Mouse (Mus musculus) heart, adult 9 months (tissue): ENCODE measurements at regions not wholly inside any gene's neighbourhood (a gene's known extent, or its start where the extent isn't known, plus 50 kb on each side); places are given as distances from the start of the nearest gene placed in this dataset.

Source experiments
- DNase-seq, 2 experiments: peaks; one replicate each; pipeline ENCODE4 v3.0.0; 2022; ENCODE audit warnings: low spot score in 2 of 2

DNA sequence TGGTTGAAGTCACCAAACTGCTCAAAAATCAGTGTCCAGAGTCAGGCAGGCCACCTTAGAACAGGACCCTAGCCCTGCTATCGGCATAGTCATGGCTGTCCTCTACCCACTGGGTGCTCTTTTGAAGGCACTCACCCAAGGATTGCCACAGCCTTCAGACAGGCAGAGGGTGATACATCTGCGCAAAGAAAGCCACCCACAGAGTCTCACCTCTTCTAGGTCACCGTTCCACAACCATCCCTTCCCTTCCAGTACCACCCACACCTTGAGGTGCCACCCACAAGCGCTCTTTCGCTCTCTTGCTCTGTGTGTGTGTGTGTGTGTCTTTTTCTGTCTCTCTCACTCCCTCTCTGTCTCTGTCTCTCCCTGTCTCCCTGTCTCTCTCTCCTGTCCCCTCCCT, 176.5 kb upstream of the Lpp start:
- DNase-seq = no peak

DNA sequence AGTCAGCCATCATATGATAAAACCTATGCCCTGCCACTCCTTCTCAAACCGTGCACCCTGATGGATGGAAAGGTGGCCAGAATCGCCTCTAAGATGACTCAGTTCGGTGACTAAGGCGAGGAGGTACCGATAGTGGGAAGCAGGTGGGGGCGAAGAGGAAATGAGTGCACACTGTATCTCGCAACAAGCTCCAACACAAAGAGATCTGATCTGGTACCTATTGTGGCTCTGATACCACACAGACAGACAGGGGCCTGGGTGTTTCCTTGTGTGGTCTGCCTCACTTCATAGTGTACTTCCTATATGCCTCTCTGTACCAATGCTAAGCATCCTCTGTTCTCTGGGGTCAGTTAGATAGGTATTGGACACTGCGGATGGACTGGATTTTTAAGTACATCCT, 178.0 kb upstream of the Lpp start:
- DNase-seq = no peak

DNA sequence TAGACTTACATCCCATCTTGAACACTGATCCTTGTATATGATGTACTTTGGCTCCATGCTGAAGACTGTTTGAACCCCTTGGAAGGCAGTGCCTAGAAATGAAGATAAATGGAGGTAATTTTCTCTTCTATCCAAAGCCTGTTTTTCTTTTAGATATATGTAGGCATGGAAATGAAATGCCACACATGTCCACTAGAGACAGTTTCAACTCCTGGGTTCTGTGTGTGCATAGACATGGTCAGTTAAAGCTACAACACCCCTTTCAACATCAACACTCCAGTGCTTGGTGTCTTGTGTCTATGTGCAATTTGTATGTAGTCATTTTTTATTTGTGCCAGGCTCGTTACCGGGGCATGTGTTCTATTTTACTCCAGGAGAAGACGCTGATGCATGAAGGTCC, 179.7 kb upstream of the Lpp start:
- DNase-seq = no peak

DNA sequence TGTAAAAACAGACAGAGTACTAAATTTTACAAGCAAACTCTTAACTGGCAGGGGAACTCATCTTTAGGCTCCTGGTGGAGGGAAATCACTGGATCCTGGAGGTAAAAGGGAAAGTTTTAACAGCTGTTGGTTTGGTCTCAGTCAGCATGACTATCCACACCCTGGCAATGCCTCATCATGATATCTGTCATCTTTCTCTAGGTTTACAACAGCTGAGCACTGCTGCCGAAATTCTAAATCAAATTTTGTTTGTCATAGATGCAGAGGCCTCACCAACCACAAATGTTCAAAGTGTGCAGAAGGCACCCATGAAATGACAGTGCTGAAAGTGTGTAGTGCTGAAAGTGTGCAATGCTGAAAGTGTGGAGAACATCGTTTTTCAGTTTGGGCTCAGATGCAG, 180.6 kb upstream of the Lpp start:
- DNase-seq = no peak

DNA sequence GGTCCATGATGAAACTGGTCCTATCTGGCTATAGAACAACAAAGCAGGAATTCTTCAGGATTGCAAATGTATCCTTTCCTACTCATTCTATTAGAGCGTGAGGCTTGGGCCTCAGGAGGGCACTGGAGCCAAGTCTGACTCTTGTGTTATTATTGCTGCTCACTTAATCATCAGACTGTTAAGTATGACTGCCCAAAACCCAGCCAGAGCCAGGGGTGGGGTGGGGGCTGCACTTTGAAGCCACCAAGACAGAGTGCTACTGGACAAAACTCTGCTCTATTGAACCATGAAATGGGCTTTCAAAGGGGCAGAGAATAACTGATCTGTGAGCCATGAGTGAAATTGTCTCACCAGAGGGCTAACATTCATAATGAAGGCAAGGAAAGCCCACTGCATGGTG, 181.7 kb upstream of the Lpp start:
- DNase-seq = no peak

DNA sequence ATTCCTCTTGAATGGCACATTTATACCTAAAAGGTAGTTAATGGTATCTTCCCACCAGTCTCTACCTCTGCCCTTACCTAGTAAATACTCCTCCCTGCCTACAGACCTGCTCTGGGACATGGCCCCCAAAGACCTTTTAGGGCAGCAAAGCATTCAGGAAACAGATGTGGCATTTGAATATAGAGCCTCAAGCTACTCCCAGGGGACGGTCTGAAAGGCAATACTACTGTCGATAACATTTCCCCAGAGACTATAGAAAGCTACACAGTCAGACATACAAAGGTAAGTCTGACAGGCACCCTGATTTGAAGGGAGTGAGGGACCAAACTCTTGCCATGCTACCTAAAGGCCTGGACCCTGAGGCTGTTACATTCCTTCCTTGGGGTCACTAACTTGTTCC, 184.4 kb upstream of the Lpp start:
- DNase-seq = no peak

DNA sequence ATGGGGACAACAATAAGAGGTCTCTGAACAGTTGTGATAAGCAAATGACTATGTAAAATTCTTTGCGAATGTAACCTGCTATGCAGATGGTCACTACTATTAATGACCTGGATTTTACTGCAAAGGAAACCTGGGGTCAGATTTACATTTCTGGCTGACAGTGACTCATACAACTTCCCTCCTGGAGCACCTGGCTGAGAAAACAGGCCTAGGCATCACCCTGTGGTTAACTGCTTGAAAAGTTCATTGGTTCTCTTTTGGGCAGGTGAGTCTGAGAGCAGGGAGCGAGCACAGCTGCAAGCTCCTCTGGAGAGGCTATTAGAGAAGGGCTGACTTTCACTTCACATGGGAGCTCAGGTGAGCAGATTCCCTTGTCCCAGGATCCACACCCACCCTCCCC, 185.2 kb upstream of the Lpp start:
- no peak for DNase-seq

DNA sequence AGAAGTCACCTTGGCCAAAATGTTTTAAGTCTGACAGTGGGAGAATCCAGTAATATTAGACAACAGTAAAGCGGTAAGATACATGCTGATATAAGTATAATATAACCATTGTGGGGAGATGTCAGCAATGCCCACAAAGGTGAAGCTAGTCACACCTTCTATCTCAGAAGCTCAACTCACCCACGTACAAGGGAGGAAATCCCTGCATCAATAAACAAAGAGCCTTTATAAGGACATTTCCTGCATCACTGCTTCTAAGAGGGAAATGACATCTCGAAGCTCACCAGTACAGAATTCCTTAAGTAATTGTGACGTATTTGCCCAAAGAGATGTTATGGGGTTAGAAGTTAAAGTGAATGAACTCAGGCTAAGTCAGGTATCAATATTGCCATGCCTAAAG, 186.3 kb upstream of the Lpp start:
- no peak for DNase-seq

DNA sequence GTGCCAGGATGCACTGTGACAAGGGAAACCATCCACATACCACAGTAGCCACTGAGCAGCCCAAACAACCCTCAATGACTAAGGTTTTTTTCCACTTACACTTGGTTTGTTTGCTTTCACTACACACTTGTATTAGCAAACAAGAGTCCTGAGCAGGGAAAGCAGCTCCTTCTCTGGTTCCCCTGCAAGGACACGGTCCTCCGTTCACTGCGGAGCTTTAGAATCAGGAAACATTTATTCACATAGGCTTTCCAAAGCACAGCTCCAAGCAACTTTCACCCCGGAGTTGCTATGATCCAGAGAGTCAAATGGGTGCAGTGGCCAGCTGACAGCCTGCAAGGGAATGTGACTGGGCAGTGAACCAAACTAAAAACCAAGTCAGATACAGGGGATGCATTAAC, 186.8 kb upstream of the Lpp start:
- DNase-seq = peak; percentile 19 to 43

DNA sequence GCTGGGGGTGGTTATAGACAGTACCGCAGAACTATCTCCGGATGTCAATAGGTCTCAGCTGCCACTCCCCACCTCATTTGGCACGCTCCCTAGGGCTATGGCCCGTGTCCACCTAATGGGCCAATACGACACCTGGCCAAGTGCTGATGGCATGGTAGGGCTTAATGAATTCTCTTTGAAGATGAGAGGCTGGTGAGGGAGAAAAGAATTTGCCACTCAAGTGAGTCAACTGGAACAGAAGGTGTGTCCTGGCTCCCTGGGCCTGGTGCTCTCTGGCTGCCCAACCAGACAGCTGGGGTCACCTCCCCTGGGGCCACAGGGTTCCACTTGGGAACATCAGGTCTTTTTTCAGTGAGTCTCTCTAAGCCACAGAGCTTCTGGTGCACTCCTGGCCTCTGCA, 187.7 kb upstream of the Lpp start:
- DNase-seq = no peak

DNA sequence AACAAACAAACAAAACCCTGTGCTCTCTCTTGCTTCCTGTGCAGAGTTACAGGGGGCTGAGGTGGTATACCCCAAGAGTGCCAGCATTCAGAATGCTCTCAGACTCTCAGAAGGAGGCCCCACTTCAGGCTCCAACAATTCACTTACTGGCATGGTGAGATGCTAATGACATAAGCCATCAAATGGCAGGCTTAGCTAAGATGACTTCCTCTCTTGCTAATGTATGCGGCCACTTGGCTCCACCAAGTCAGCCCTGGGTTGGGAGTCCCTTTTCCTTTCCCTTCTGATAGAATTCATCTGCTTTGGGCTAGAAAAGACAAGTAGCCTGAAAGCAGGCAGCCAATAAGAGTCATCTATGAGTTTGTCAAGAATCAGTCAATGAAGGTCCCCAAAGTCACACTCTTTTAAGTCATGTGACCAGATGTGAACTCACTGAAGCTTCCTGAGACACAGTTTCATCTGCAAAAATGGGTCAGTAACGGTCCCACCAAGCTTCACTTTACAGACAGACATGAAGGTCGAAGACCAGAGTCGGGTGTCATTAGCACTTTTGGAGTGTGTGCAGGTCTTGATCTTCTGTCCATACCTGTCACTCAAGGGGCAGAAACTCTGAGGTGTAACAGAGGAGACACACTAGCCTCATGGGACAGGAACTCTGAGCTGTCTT, 189.1 kb upstream of the Lpp start:
- DNase-seq = no peak

DNA sequence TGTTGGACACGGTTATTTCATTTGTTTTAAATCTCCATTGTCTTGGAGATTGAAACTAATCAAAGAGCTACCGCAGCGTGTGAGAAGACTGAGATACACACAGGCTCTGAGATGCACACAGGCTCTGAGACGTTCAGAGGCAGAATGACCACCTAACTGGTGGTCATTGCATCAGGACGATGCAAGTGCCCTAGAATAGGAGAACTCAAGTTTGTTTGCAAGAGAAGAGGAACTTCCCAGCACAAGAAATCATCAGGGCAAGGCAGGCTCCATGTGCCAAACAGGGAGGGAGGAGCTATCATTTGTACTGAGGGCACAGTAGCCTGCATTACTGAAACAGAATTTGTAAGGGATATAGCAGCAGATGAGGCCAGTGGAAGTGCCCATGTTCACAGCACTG, 190.7 kb upstream of the Lpp start:
- DNase-seq = no peak

DNA sequence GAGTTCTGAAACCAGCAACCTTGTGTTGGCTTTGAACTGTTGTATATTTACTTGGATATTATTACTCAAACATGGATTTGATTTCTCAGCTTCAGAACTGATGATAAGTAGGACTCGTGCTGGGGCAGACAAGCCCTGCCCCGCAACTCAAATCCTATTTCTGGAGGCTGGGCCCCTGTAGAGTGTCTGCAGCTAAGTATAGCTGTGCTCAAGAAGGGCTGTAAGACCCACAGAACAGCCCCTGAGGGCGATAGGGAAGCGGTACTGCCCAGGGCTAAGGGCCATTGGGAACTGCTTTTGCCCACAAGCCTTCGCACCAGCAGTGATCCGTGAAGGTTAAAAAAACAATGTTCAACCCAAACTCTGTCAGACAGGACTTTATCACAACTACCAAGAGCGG, 191.9 kb upstream of the Lpp start:
- no peak for DNase-seq

DNA sequence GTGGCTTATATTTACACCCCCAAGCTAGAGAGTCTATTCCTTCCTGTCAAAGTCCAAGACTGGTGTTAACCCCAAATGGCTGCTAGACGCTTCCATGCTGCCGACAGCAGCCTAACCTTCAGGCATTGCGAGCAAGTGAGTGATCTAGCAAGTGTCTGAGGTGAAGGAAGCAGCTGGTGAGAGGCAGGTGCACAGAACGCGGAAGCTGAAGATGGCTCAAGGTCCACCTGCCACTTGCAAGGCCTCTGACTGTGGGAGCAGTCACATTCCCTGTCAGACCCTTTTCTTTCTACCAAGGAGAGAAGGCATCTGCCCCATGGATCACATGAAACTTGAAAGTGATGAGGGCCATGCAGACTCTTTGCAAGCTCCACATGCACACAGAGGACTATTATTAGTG, 193.1 kb upstream of the Lpp start:
- no peak for DNase-seq

DNA sequence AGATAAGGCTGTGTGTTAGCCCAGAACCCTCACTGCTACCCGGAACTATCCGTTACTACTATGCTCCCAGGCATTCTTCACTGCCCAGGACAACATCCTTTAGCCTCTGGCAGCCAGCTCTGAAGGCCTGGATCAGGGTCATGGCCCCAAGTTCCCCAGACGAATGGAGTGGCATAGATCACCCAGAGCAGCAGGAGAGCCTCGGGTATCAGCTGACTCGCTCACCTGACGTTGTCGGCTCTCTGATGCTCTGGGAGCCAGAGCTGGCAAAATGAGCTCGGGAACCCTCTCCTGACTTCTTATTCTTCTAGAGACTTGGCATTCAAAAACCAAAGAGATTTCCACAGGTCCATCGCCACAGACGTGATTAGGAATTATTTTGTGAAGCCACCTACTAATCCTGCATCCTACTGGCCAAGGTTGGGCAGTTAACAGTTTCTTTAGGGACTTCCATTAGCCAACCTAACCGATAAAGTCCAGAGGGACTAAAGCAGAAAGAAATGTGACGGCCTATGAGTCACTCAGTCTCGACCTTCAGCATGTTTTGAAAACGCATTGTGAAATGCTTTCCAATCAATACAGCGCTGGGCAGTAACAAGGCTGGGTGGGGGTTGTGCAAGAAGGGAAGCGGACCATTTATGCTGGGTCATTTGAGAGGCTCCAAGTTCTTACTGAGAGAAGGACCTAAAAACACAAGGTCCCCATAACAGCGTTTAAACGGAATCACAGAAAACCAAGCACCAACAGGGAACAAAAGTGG, 193.7 kb upstream of the Lpp start:
- DNase-seq = no peak

DNA sequence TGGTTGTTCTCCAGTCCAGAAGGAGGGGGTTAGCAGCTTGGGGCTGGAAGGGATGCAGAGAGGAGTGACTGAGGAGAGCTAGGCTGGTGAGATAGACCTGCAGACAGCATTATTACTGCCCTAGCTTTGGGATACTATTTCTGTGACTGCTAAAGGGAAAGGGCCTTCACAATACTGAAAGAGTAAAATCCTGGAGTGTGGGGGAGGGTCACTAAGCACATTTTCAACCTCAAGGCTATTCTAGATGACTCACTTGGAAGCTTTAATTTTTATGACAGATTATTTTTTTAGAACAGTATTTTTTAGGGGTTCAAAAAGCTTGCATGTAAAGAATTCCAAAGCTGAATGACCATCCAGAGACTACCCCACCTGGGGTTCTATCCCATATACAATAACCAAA, 195.0 kb upstream of the Lpp start:
- DNase-seq = no peak

DNA sequence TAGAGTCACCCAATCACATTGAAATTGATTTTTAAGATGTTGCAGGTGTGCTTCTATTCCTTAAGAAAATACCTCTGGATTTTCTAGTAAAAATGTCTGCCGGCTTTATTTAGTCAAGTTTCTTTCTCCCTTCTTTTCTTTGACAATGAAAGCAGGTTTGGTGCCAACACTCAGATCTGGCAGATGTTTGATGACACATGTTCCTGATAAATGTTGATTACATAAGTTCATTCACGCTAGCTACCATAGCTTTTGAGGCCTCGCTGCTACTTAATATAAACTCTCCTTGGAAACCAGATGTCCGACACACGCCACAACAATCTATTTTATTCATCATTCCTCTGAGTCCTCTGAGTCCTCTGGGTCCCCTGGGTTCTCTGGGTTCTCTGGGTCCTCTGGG, 195.7 kb upstream of the Lpp start:
- no peak for DNase-seq

DNA sequence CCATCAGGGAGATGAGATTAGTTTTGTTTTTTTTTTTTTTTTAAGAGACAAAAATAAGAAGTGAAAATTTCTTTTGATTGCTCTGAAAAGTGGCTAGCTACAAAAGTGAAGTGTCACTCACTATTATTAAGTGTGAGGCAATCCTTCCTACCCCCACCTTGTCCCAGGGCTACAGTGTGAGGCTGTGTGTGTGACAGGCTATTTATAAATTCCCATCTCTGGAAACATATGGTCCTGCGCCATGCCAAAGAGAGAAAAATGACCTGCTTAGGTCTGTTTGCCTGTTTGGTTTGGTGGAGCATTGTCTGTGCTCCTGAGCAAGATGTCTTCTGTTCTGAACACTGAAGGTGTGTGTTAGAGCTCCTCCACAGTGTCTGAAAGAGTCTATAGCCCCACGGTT, 199.4 kb upstream of the Lpp start:
- DNase-seq = no peak

DNA sequence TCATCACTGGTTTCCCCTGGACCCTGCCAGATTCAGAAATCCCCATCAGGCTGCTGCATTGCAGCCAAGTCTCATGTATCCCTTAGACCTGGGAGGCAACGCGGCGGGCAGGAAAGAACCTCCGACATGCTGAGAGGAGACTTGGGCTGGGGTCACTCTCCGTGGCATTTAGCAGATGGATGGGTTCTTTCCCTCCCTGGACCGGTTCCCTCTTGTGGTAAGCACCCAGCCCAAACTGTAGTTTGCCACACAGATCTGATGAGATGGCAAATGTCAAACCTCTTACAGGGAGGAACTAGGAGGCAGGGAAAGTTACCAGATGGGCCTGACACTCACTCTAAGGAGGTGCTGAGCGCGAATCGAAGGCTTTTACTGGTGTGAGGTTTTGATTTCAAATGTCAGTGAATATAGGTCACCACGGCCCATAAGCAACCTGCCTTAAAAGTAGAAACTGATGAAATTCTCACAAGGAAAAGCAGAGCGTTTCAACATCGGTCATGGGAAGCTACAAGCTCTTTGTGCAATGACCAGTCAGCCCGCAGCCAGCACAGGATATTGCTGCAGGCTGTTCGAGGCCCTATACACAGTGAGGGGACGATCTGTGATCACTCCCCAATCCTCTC, 199.9 kb upstream of the Lpp start:
- DNase-seq = no peak

DNA sequence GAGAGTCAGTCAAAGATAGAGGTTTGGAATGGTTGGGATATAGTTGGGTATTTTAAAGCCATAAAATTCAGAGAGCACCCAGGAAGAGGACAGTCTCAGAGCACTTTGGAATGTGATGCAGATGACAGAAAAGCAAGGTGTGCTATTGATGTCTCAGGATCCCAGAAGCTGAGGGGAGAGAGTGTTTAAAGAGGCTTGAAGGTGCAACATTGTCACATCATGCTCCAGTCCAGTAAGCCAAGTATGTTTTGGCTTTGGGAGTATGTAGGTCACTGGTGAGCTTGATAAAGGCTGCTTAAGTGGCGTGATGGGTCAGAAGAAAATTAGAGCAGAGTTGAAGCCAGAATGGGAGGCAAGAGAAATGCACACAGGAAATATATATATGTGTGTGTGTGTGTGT, 201.3 kb upstream of the Lpp start:
- peak in 1 of 2 experiments; percentile 21 for DNase-seq

DNA sequence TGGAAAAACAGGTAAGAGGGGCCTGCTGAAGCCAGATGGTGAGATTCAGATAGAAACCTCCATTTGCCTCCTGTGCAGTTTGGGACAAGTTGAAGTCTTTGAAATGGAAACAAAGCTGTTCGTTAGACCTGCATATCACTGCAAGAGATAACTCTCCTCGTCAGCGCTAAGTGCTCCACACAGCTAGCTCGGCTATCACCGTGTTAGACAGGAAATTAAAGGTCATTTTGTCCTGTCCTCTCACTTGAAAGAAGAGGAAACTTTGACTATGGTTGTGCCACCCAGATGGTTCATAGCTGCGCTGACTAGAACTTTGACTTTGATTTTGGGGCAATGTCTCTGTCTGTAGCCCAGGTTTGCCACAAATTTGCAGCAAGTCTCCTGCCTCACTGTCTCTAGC, 198.5 kb upstream of the Bcl6 start:
- no peak for DNase-seq

DNA sequence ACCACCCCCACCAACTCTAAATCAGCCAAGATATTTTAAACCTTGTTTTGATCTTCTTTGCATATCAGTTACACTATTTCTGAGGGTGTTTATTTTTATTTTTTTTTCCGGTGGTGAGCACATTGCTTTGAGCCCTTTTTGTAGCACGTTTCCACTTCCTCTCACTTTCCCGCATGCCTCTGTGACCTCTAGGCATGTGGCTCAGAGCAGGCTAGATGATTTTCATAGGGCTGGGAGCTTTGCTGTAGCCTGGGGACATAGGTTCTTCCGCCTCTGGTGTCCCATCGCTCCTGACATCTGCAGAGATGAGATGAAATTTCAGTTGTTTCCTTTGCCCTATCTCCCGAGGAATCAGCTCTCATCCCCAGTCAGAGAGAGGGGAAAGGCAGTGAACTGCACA, 197.3 kb upstream of the Bcl6 start:
- DNase-seq = no peak

DNA sequence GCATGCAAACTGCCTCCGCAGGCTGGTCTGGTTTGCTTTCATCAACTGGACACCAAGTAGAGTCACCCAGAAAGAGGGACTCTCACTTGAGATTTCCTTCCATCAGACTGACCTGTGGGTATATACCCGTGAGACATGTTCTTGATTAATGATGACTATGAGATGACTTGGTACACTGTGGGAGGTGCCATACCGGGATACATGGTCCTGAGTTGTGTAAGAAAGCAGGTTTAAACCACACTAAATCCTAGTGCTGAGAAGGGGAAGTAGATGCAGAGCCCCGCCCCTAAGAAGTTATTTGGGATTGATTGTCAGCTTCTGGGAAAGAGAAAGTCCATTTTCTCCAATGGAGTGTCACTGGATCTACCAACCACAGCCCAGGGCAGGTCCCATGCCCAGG, 196.2 kb upstream of the Bcl6 start:
- no peak for DNase-seq
